Mouse (Mus musculus): ENCODE measurements around the gene Psmd9. TPM values are rescaled to one million over a fixed set of nuclear protein-coding genes. Genes with fewer than 3 reads are reported as not detected.

The Psmd9 gene
- polyA plus RNA-seq, 1 experiment: 36.3 TPM

DNA sequence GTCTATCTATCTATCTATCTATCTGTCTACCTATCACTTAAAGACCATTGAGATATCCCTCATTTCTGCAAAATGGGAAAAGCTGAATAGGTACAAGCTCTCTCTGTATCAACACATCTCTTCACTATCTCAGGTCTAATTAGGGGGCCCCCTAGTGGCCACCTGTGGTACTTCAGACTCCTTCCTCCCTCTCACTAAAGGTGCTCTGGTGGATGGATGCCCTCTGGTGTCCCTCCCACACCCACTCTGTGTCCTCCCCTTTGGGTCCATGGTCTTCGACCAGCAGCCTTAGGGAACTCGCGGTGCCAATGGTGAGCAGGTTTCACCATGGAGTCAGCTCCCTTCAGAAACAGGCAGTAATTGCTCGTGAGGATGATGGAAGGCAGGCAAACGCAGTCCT, 89.8 kb downstream of the Psmd9 start:
- Histone ChIP-seq H3K4me3 (ENCODE audit: control insufficient read depth, low read depth, low read length) (no peak overlapping the region), H3K27me3 (ENCODE audit: control insufficient read depth, insufficient read depth, low read length) (no peaks in the 10 kb centered on the region), H3K4me1 (ENCODE audit: control insufficient read depth, insufficient read depth, low read length) (no peaks in the 10 kb centered on the region; the same call in 1 of the 2 replicates), H3K36me3 (ENCODE audit: control insufficient read depth, insufficient read depth, low read length) (no peaks in the 10 kb centered on the region), H3K27ac (ENCODE audit: control insufficient read depth, insufficient read depth, low read depth, low read length) (no peak overlapping the region)
- TF ChIP-seq POLR2A (IDR thresholded peaks at IDR 0.05; ENCODE audit: control insufficient read depth, low read depth, low read length): no peak
- peak; percentile 66; the same call in 1 of the 2 replicates for TF ChIP-seq CTCF (IDR thresholded peaks at IDR 0.05; ENCODE audit: control insufficient read depth, insufficient read depth, insufficient replicate concordance, low read depth, low read length)

- H3K4me3 ChIP-seq (ENCODE audit: control insufficient read depth, low read depth, low read length): no peak overlapping the region
Observed at GRCm38 (mm10) chr5:123260698-123261097, 91.5 kb downstream of the Psmd9 start.

GRCm38 (mm10) chr5:123266909-123267308, 97.7 kb downstream of the Psmd9 start:
- no peak for TF ChIP-seq POLR2A (IDR thresholded peaks at IDR 0.05; ENCODE audit: control insufficient read depth, low read depth, low read length)
- TF ChIP-seq CTCF (IDR thresholded peaks at IDR 0.05; ENCODE audit: control insufficient read depth, insufficient read depth, insufficient replicate concordance, low read depth, low read length): no peak
- no peaks in the 10 kb centered on the region for H3K27me3 ChIP-seq (ENCODE audit: control insufficient read depth, insufficient read depth, low read length)

More at GRCm38 (mm10) chr5:123260698-123261097, 91.5 kb downstream of the Psmd9 start:
- no peaks in the 10 kb centered on the region for H3K36me3 ChIP-seq (ENCODE audit: control insufficient read depth, insufficient read depth, low read length)
- H3K27me3 ChIP-seq (ENCODE audit: control insufficient read depth, insufficient read depth, low read length): no peaks in the 10 kb centered on the region
- TF ChIP-seq CTCF (IDR thresholded peaks at IDR 0.05; ENCODE audit: control insufficient read depth, insufficient read depth, insufficient replicate concordance, low read depth, low read length) (no peak), POLR2A (IDR thresholded peaks at IDR 0.05; ENCODE audit: control insufficient read depth, low read depth, low read length) (no peak)
- no peaks in the 10 kb centered on the region for H3K4me1 ChIP-seq (ENCODE audit: control insufficient read depth, insufficient read depth, low read length)
- no peak overlapping the region for H3K27ac ChIP-seq (ENCODE audit: control insufficient read depth, insufficient read depth, low read depth, low read length)

DNA sequence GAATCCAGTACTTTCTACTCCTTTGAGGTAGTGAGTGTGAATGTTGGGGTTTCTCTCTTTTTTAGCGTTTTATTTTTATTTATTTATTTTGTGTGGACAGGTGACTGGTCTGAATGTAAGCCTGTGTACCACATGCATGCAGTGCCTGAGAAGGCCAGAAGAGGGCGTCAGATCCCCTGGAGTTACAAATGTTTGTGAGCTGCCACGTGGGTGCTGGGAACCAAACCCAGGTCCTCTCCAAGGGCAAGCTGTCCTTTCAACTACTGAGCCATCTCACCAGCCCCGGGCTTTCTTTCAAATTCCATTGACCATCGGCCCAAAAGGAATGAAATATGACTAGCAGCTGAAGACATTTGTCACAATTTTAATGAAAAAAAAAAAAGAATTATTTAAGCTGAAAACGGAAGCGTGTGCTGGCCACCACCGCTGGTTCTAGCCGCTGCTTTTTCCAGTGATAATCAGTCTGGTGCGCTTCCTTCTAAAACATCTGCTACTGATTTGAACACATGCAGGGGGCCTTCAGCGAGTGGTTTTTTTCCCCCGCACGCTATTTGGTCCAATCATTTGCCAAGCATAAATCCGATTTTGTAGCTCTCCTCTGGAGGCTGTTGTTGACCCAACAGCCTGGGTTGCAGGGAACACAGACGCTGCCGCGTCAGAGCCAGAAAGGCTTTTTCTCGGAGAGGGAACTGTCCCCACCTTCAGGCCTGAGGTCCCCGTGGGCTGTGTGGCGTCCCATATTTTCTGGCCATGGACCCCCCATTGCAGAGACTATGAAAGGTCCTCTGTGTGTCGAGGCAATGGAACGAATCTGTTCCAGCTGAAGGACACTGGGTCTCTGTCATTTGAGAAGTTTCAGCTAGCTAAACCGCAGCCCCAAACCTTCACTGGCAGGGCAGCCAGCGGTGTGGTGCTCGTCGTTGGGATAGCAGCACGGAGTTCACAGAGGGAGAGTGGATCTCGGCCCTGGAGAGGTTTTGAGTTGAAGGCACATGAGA, 99.6 kb downstream of the Psmd9 start:
- H3K27ac ChIP-seq (ENCODE audit: control insufficient read depth, insufficient read depth, low read depth, low read length): no peak overlapping the region

More at GRCm38 (mm10) chr5:123266909-123267308, 97.7 kb downstream of the Psmd9 start:
- Histone ChIP-seq H3K4me3 (ENCODE audit: control insufficient read depth, low read depth, low read length) (no peak overlapping the region), H3K36me3 (ENCODE audit: control insufficient read depth, insufficient read depth, low read length) (no peaks in the 10 kb centered on the region), H3K4me1 (ENCODE audit: control insufficient read depth, insufficient read depth, low read length) (peaks cover 2% of the 10 kb centered on the region; the same call in 1 of the 2 replicates), H3K27ac (ENCODE audit: control insufficient read depth, insufficient read depth, low read depth, low read length) (no peak overlapping the region)

GRCm38 (mm10) chr5:123270917-123271316, 101.7 kb downstream of the Psmd9 start:
- no peak overlapping the region for H3K4me3 ChIP-seq (ENCODE audit: control insufficient read depth, low read depth, low read length)

More for the DNA sequence above, 99.6 kb downstream of the Psmd9 start:
- Histone ChIP-seq H3K4me1 (ENCODE audit: control insufficient read depth, insufficient read depth, low read length) (peaks cover 2% of the 10 kb centered on the region; the same call in 1 of the 2 replicates), H3K4me3 (ENCODE audit: control insufficient read depth, low read depth, low read length) (no peak overlapping the region), H3K27me3 (ENCODE audit: control insufficient read depth, insufficient read depth, low read length) (no peaks in the 10 kb centered on the region), H3K36me3 (ENCODE audit: control insufficient read depth, insufficient read depth, low read length) (no peaks in the 10 kb centered on the region)
- TF ChIP-seq CTCF (IDR thresholded peaks at IDR 0.05; ENCODE audit: control insufficient read depth, insufficient read depth, insufficient replicate concordance, low read depth, low read length): peak; percentile 67; the same call in 1 of the 2 replicates
- no peak for TF ChIP-seq POLR2A (IDR thresholded peaks at IDR 0.05; ENCODE audit: control insufficient read depth, low read depth, low read length)

GRCm38 (mm10) chr5:123272927-123273326, 103.7 kb downstream of the Psmd9 start:
- Histone ChIP-seq H3K4me3 (ENCODE audit: control insufficient read depth, low read depth, low read length) (no peak overlapping the region), H3K27me3 (ENCODE audit: control insufficient read depth, insufficient read depth, low read length) (no peaks in the 10 kb centered on the region), H3K4me1 (ENCODE audit: control insufficient read depth, insufficient read depth, low read length) (peaks cover 2% of the 10 kb centered on the region; the same call in 1 of the 2 replicates), H3K27ac (ENCODE audit: control insufficient read depth, insufficient read depth, low read depth, low read length) (no peak overlapping the region), H3K36me3 (ENCODE audit: control insufficient read depth, insufficient read depth, low read length) (no peaks in the 10 kb centered on the region)
- TF ChIP-seq CTCF (IDR thresholded peaks at IDR 0.05; ENCODE audit: control insufficient read depth, insufficient read depth, insufficient replicate concordance, low read depth, low read length): no peak
- TF ChIP-seq POLR2A (IDR thresholded peaks at IDR 0.05; ENCODE audit: control insufficient read depth, low read depth, low read length): no peak

More at GRCm38 (mm10) chr5:123270917-123271316, 101.7 kb downstream of the Psmd9 start:
- Histone ChIP-seq H3K27me3 (ENCODE audit: control insufficient read depth, insufficient read depth, low read length) (no peaks in the 10 kb centered on the region), H3K4me1 (ENCODE audit: control insufficient read depth, insufficient read depth, low read length) (peaks cover 2% of the 10 kb centered on the region; the same call in 1 of the 2 replicates), H3K27ac (ENCODE audit: control insufficient read depth, insufficient read depth, low read depth, low read length) (no peak overlapping the region), H3K36me3 (ENCODE audit: control insufficient read depth, insufficient read depth, low read length) (no peaks in the 10 kb centered on the region)
- no peak for TF ChIP-seq CTCF (IDR thresholded peaks at IDR 0.05; ENCODE audit: control insufficient read depth, insufficient read depth, insufficient replicate concordance, low read depth, low read length)

DNA sequence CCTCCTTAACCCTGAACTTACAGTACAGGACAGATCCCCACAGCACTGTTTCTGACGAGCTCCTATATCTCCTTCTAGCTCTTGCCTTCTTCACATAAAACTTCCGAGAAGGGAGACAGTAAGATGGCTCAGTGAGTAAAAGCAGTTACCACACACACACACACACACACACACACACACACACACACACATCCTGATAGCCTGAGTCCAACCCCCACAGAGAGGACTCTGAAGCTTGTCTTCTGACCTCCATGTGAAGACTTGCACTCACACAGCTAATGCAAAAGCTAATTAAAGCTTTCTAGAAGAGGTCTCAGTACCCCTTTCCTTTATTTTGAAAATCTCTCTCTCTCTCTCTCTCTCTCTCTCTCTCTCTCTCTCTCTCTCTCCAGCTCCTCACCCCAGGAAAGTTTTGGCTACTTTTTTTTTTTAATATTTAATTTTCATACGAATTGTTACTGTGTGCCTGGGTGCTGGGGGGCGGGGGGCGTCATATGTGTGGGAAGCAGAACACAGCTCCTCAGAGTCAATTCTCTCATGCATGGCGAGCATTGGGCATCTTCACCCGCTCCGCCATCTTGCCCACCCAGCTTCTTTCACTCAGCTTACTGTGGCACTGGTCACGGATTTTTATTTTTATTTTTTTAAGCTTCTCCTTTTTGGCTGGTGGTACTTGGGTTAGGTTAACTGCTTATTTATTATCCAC, 107.6 kb downstream of the Psmd9 start:
- H3K27ac ChIP-seq (ENCODE audit: control insufficient read depth, insufficient read depth, low read depth, low read length): no peak overlapping the region
- TF ChIP-seq POLR2A (IDR thresholded peaks at IDR 0.05; ENCODE audit: control insufficient read depth, low read depth, low read length) (no peak), CTCF (IDR thresholded peaks at IDR 0.05; ENCODE audit: control insufficient read depth, insufficient read depth, insufficient replicate concordance, low read depth, low read length) (no peak)
- no peaks in the 10 kb centered on the region for H3K4me1 ChIP-seq (ENCODE audit: control insufficient read depth, insufficient read depth, low read length)
- H3K27me3 ChIP-seq (ENCODE audit: control insufficient read depth, insufficient read depth, low read length): no peaks in the 10 kb centered on the region
- no peak overlapping the region for H3K4me3 ChIP-seq (ENCODE audit: control insufficient read depth, low read depth, low read length)
- H3K36me3 ChIP-seq (ENCODE audit: control insufficient read depth, insufficient read depth, low read length): no peaks in the 10 kb centered on the region; the same call in 1 of the 2 replicates

All from testis, adult 2 months (tissue).